Mouse (Mus musculus) adrenal gland (tissue): ENCODE measurements around the gene Pex11b.

Source experiments
- intact Hi-C: fragments of 180-260 bp; cut with DNase I; formaldehyde crosslinking; loops from one replicate; pipeline ENCODE4 v1.15.1; 2025
- long read RNA-seq, 2 experiments: library from polyadenylated mRNA; unstranded; transcript quantifications; one replicate each; pipeline ENCODE4 v2.0.0; 2020; ENCODE audit warnings: borderline replicate concordance in 1 of 2; ENCODE audit not compliant: insufficient replicate concordance in 1 of 2

Gene Pex11b
- long read RNA-seq, experiment 1, transcript Pex11b-206 (4 exons, 1,017 nt) = minor isoform, 9 of 118 reads
- long read RNA-seq, experiment 1, transcript Pex11b-202 (4 exons, 2,424 nt) = major isoform, 101 of 118 reads
- long read RNA-seq, experiment 1, partial matches to known transcripts = 3 of 118 reads
- long read RNA-seq, experiment 1, other reads (novel, unspliced or antisense) = 2 of 118 reads
- long read RNA-seq, experiment 2, transcript Pex11b-206 (4 exons, 1,017 nt) = minor isoform, 10 of 101 reads
- long read RNA-seq, experiment 2, transcript Pex11b-202 (4 exons, 2,424 nt) = major isoform, 86 of 101 reads
- long read RNA-seq, experiment 2, partial matches to known transcripts = 2 of 101 reads
- long read RNA-seq, experiment 2, other reads (novel, unspliced or antisense) = 1 of 101 reads

DNA sequence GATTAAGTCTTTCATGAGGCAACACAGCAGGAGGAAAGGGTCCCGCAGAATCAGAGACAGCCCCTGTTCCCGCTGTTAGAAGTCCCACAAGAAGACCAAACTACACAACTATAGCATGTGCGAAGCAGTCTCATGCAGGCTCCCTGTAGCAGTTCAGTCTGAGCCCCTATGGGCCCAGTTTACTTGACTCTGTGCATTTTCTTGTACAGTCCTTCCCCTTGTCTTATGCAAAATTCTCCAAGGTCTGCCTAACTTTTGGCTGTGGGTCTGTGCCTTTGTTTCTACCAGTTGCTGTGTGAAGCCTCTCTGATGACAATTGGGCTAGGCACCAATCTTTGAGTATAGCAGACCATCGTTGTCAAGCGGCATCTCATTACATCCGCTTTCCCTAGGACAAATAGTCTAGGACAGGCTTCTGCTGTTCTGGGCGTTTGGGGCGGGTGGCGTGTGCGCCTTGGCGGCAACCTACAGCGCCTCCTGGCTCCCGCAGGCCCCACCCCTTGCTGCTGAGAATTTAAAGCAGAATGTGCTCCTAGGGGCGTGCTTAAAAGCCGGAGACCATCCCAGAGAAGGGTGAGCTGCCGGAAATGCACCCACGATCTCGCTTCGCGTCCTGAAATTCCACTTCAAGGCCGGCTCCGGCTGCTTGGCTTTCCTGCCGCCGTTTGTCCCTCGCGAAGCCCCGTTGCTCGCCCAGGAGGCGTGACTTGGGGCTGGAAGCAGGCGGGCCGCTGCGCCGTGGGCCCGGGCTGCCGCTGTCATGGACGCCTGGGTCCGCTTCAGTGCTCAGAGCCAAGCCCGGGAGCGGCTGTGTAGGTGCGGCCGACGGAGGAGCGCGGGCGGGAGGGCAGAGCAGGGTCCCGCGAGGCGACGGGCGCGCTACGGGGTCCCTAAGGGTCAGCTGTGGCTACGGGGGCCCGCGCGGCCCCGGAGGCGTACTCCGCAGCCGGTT lies at the start of gene Pex11b, which contains the start of gene Gm42957:
Gene Pex11b (plus strand): TSS at position 449 of the 952 bp plus-strand sequence.
Gene Gm42957 (plus strand): TSS at position 547 of the 952 bp plus-strand sequence.
- intact Hi-C loops = loop anchor here (5.0 kb wide), 1 partner anchor 38 kb away; the partner anchor contains the start of gene Ankrd34a

DNA sequence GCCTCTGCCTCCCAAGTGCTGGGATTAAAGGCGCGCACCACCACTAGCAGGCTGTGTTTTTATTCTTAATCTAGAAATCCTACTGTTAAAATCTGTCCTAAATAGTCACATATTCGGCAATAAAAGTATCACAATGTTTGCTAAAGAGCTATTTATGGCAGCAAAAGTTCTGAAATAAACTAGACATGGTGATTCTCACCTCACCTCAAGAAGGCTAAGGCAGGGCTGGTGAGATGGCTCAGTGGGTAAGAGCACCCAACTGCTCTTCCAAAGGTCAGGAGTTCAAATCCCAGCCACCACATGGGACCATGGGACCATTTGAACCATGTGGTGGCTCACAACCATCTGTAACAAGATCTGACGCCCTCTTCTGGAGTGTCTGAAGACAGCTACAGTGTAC lies 44.5 kb upstream of the Pex11b start:
- intact Hi-C loops = no loop called here

DNA sequence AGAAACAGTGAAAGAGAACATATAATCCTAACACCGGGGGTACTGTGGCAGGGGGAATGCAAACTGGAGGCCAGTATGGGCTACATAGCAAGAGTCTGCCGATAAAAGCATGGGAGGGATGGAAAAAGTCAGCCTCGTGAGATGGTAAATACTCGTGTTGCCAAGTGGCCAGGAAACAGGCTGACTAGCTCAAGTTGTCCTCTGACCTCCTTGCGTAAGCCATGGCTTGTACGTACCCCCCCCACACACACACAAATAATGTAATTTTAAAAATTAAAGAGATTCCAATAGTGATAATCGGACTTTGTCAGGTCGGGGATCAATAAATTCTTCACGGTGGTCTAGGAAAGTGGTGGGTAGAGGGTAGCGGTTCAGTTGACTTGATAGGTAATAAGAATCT lies 41.8 kb upstream of the Pex11b start:
- intact Hi-C loops = no loop called here

DNA sequence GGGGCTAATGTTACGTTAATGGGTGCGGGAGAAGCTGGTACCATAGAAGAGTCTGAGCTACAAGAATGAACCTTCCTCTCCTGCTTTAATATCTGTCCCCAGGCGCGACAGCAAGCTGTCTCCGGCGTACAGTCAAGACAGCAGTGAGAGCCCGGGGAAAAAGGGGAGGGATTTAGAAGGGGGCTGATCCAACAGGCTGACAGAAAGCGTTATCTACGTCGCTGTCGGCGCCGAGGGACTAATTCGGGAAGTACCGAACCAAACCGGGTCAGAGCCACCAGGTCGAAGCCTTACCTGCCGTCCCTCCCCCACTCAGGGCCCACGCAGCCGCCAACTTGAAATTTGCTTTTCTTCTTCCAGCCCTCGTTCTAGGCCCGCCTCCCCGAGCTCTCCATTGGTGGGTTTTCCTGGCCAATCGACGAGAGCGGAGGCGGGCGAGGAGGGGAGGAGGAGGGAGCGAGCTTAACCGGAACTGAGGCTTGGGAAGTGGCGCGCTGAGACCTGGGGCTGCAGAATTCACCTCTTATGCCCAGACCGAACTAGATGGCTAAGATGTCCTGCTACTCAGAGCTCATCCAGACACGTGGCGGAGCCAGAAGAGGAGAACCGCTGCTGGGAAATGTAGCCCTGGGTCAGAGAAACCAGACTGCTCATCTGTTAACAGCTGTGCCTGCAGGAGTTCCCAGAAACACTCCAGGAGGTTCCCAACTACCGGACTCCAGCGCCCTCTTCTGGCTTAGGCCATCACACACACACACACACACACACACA lies 41.2 kb upstream of the Pex11b start, which contains the start of gene Polr3gl:
Gene Polr3gl (minus strand): TSS at position 392 of the 771 bp plus-strand sequence.
- intact Hi-C loops = no loop called here

DNA sequence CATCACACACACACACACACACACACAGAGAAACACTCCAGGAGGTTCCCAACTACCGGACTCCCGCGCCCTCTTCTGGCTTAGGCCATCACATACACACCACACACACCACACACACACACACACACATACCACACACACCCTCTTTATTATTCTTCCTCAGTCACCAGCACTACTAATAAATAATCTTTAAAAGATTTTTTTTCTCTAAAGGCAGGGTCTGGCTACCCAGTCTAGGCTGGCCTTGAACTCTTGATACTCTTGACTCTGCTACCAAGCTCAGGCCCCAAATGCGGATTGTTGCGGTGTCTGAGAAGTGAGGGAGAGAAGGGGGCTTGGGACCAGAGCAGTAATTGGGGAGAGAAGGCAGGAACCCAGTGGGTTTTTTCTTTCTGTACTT lies 40.3 kb upstream of the Pex11b start:
- intact Hi-C loops = loop anchor here (5.0 kb wide), 1 partner anchor 42 kb away; the partner anchor contains the start of genes Gm42957 and Pex11b

DNA sequence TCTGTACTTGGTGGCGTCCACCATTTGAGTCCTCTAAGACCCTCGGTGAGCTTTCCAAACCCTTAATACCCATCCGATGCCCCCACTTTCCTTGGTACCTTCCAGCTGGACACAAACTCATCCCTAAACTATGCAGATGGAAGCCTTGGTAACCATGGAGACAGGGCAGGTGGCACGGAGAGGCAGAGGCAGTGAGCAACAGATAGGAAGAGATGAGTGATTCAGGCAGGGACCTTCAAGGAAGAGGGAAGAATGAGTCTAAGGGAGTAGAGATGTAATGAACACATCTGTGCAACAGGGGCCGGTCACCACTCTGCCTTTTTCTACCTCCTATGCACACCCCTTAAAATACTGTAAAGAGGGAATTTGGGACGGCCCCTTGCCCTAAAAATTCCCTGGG lies 39.5 kb upstream of the Pex11b start:
- intact Hi-C loops = loop anchor here (5.0 kb wide), 1 partner anchor 42 kb away; the partner anchor contains the start of genes Gm42957 and Pex11b

DNA sequence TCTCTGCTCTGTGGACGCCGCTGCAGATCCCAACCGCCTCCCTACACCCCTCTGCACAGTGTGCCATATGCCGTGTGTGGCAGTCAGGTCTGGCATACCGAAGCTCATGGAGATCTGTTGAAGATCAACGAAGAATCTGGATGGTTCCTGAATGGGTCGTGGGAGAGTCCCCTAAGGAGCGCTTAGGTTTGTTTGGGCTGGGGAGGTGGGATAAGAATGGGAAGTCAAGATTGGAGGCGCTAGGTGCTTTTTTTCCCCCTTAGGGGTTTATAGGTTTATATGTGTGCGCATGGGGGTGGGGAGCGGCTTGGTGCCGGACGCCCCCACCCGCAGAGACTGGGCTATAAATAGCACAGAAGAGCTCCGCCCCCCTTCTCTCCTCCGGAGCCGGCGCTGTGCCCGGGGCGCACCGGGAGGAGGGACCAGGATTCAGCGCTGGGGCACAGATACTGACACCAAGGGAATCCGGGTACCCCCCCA lies 38.9 kb upstream of the Pex11b start, which contains the start of gene Ankrd34a:
Gene Ankrd34a (plus strand): TSS at position 409 of the 480 bp plus-strand sequence.
- intact Hi-C loops = loop anchor here (5.0 kb wide), 1 partner anchor 41 kb away; the partner anchor contains the start of genes Gm42957 and Pex11b

DNA sequence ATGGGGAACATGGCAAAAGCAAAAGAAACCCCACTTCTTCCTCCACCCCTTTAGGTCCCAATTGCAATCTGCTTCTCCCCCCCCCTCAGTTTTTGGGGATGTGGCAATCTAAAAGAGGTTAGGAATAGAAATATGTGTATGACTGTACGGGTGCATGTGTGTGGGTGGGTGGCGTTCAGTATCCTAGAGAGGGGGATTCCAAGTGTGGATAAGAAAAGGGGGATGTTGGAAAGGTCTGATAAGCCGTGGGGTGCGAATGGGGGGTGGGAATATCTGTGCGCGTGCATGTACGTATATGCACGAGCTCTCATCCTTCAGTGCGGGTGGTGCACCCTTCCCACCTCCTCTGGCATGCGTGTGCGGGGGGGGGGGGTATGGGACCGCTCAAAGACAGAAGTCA lies 38.3 kb upstream of the Pex11b start:
- intact Hi-C loops = loop anchor here (5.0 kb wide), 1 partner anchor 40 kb away; the partner anchor contains the start of genes Gm42957 and Pex11b

DNA sequence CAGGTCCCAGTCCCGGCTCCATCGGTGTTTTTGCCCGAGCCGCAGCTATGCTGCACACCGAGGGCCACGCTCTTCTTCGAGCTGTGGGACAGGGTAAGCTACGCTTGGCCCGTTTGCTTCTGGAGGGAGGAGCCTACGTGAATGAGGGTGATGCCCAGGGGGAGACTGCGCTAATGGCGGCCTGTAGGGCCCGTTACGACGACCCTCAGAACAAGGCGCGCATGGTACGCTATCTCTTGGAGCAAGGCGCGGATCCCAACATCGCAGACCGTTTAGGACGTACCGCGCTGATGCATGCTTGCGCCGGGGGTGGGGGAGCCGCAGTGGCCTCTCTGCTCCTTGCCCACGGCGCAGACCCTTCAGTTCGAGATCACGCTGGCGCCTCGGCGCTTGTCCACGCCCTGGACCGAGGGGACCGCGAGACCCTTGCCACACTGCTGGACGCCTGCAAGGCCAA lies 37.7 kb upstream of the Pex11b start:
- intact Hi-C loops = loop anchor here (5.0 kb wide), 1 partner anchor 40 kb away; the partner anchor contains the start of genes Gm42957 and Pex11b

DNA sequence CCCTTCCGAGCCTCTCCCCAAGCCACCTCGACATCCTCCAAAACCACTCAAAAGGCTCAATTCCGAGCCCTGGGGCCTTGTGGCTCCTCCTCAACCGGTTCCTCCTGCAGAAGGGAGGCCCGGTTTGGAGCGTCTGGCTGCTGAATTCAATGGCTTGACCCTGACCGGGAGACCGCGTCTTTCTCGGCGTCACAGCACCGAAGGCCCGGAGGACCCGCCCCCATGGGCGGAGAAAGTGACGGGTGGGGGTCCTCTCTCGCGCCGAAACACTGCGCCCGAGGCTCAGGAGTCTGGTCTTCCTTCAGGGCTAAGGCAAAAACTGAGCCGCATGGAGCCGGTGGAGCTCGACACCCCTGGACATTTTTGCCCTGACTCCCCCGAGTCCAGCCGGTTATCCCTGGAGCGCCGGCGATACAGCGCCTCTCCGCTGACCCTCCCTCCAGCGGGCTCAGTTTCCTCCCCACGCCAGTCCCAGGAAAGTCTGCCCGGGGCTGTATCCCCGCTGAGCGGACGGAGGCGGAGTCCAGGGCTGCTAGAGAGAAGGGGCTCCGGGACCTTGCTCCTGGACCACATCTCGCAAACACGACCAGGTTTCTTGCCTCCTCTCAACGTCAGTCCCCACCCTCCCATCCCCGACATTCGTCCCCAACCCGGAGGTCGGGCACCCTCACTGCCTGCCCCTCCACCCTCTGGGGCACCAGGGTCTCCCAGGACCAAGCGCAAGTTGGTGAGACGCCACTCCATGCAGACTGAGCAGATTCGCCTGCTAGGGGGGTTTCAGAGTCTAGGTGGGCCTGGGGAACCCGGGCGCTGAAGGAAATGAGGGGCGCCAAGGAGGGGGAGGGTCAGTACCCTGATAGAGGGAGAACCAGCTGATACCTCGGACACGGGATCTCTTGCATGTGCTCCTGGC lies 36.8 kb upstream of the Pex11b start:
- intact Hi-C loops = loop anchor here (5.0 kb wide), 1 partner anchor 39 kb away; the partner anchor contains the start of genes Gm42957 and Pex11b

DNA sequence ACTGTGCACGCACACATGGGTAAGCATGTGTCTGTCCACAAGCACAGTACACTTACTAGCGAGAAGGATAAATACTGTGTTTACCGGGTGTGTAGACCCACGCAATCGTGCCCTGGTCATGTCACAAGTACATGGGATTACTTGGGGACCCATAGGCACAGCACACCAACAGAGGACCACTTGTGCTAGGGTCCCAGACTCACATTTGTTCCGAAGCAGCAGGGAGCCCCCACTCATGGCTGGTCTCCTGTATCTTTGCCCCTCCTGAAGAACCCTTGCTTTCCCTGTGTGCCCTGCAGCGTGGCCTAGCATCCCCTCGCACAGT lies 36.1 kb upstream of the Pex11b start:
- intact Hi-C loops = loop anchor here (5.0 kb wide), 1 partner anchor 38 kb away; the partner anchor contains the start of genes Gm42957 and Pex11b

DNA sequence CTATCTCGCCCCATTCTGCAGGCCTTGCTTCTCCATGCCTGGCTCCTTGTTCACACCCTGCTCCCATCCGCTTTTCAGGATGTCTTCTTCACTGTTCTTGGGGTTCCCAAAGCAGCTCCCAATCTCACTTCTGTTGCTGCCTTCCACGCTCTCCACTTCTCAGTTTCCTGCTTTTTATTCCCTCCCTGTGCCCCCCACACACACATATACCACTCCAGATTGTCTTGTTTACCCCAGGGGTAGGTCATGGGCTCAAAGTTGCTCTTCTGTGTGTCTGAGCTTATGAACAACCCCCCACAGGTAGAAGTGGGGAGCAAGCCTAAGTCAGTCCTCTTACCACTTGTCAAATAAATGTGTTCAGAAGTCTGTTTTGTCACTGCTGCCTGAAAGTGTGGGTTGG lies 35.8 kb upstream of the Pex11b start:
- intact Hi-C loops = loop anchor here (5.0 kb wide), 1 partner anchor 38 kb away; the partner anchor contains the start of genes Gm42957 and Pex11b

DNA sequence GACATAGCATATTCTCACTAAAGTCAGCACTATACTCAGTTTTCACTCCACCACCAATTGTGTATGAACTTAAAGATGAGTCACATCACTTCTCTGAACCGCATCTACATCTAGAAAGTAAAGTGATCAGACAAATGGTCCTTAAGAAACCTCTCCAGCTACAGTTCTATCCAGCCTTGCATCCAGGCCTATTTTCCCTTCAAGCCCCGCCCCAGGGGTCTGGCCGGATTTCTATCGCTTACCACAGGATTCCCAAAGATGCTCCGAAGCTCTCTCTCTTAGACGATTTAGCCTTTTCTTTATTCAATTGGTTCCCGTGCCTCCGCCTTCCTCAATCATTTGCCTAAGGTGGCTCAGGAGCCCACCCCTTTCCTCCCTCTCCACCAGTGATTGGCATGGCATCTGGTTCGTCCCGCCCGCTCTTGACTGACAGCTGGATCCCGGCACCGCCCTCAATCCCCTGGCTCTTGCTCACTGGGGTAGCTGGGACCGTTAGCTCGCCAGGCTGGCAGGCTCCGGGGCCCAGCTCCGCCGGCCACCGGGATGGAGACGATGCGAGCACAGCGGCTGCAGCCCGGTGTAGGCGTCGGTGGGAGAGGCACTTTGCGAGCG lies 34.4 kb upstream of the Pex11b start, which contains the start of gene Lix1l:
Gene Lix1l (plus strand): TSS at position 511 of the 612 bp plus-strand sequence.
- intact Hi-C loops = no loop called here

DNA sequence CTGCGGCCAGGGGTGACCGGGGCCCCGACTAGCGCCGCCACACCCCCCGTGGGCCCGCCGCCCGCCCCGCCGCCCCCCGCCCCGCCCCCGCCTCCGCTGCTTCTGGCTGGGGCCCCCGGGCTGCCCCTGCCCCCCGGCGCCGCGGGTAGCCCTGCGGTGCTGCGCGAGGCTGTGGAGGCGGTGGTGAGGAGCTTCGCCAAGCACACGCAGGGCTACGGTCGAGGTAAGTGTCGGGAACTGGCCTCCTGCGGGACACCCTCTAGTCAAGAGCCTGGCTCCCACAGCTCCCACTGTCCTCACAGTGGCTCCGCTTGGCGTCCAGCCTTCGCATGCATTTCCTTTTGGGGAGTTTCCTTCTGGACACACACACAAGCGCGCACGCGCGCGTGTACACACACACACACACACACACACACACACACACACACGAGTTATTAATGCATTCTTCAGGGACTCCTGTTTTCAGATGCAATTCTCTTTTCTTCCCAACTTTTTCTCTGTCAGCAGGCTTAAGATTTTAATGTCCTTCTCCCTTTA lies 33.9 kb upstream of the Pex11b start:
- intact Hi-C loops = no loop called here

DNA sequence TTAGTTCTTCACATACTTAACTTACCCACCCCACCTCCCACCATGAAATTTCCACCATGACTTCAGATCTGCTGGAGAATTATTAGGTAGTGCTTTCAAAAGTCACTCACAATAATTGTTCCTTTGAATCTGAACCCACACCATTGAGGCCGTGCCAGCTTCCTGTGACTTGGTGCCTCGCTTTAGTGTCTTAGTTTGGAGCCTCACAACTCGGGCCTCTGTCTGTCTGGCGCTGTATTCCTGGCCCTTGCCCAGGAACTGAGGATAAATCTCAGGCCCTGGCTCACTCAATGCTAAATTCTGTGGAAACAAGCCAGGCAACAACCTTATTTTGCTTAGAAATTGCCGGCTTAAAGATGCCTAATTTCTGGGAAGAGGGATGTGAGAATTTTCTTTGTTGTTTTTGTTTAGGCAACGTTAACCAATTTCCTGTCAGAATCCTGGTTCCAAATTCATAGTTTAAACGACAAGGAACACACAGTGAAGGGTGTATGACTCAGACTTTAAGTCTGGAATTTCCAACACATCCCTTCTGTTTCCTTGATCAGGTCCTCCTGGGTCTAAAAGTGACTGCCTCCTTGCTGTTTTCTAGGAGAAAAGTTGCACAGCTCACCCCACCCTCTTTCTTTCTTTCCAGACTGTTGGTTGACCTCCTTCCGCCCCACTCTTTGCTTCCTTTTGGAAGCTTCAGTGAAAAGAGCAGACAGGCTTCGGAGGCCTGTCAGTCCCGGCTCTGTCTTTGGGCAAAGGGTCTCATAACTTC lies 33.1 kb upstream of the Pex11b start:
- intact Hi-C loops = no loop called here

DNA sequence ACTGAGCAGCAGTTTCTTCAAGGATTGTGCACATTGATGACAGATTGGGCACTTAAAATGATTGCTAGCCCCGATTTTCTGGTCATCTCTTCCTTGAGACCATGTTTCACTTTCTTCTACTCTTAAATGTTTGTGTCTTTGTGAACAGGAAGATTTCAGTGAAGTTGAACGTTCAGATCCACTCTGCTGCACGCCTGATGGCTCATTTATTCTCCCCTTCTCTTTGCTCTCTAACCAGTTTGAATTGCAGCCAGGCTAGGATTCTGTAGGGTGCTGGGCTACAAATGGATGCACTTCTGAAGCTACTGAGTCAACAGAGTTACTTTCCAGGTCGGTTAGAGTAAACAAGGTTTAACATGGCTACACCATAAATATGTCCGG lies 32.5 kb upstream of the Pex11b start:
- intact Hi-C loops = no loop called here

DNA sequence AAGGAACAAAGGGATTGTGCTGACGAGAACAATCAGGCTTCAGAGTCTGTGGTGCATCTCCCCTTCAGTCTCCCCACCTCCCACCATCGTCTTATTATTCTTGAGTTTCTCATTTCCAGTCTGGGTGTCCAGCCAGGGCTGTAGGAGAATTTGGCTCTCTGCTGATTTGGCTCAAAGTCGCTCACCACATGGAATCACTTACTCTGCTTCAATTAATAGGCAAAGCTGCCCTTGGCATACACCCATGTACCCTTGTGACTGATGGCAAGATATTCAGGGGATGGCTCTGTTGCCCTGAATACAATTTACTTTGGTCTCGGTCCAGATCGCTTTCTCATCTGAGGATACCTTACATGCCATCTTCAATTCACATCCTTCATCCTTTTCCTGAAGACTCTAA lies 31.9 kb upstream of the Pex11b start:
- intact Hi-C loops = no loop called here
